Mouse (Mus musculus) limb, embryonic 11.5 days (tissue): Measurements from ENCODE around the gene Sf3a1. TPM values are rescaled to one million over a fixed set of nuclear protein-coding genes. Genes with fewer than 3 reads are reported as not detected.
"Not testable (repeated sequence)": the region's sequence is repeated elsewhere in the genome, so short reads cannot be mapped to it uniquely, and the experiment has no call there.

Source experiments
- ATAC-seq: fragments of 200-750 bp; cut with Nextera tagmentation; 2 replicates; pipeline ENCODE4 v1.8.0; 2017; ENCODE audit warnings: low read depth; ENCODE audit not compliant: insufficient number of reproducible peaks, low FRiP score, low TSS enrichment
- DNase-seq: peaks from one replicate; pipeline ENCODE4 v3.0.0-alpha.2; 2015; ENCODE audit warnings: low spot score
- H3K27ac ChIP-seq: fragments of 300-500 bp; sonication (generic); replicated peaks from 2 replicates; pipeline ENCODE4 v1.5.1; 2014; ENCODE audit warnings: low read depth, mild to moderate bottlenecking, low read length
- H3K27me3 ChIP-seq: fragments of 300-500 bp; sonication (generic); 2 replicates; pipeline ENCODE4 v1.6.1; 2014; ENCODE audit warnings: mild to moderate bottlenecking, low read length, mixed read lengths; ENCODE audit not compliant: control insufficient read depth, insufficient read depth
- H3K36me3 ChIP-seq: fragments of 300-500 bp; sonication (generic); 2 replicates; pipeline ENCODE4 v1.6.1; 2014; ENCODE audit warnings: mild to moderate bottlenecking, low read length, moderate library complexity, mixed read lengths; ENCODE audit not compliant: control insufficient read depth, insufficient read depth
- H3K4me1 ChIP-seq: fragments of 300-500 bp; sonication (generic); 2 replicates; pipeline ENCODE4 v1.6.1; 2014; ENCODE audit warnings: low read length, mixed read lengths; ENCODE audit not compliant: control insufficient read depth, insufficient read depth
- H3K4me2 ChIP-seq: fragments of 300-500 bp; sonication (generic); 2 replicates; pipeline ENCODE4 v1.6.1; 2014; ENCODE audit warnings: low read depth, mild to moderate bottlenecking, moderate library complexity; ENCODE audit not compliant: severe bottlenecking
- H3K4me3 ChIP-seq: fragments of 300-500 bp; sonication (generic); 2 replicates; pipeline ENCODE4 v1.5.1; 2014; ENCODE audit warnings: low read depth, low read length
- H3K9ac ChIP-seq: fragments of 300-500 bp; sonication (generic); 2 replicates; pipeline ENCODE4 v1.6.1; 2014; ENCODE audit warnings: mild to moderate bottlenecking, low read length
- H3K9me3 ChIP-seq: fragments of 300-500 bp; sonication (generic); 2 replicates; pipeline ENCODE4 v1.6.1; 2016; ENCODE audit warnings: low read length; ENCODE audit not compliant: control insufficient read depth
- WGBS: fragments of 180-500 bp; shearing (Covaris S2); extraction: QIAGEN DNeasy Blood & Tissue Kit; methylation state at CpG from one replicate; pipeline ENCODE4 v1.1.7; 2014; 5-methylcytosine and 5-hydroxymethylcytosine counted together
- polyA plus RNA-seq: library from polyadenylated mRNA; unstranded; fragments of >200 nt; fragmentation: Nextera tagmentation; extraction: Ambion mirVana; gene quantifications from 2 replicates; pipeline ENCODE4 v1.2.1, GENCODE M21; 2014

Sf3a1 gene
- 98.3 and 112 TPM in 2 replicates for polyA plus RNA-seq

GRCm38 (mm10) chr11:4159808-4160708 is at the start of gene Sf3a1, which contains the start of gene Ccdc157:
Gene Sf3a1, plus strand, starts transcription at chr11:4160350.
Gene Ccdc157, minus strand, starts transcription at chr11:4160293.
- peak within 1 kb of the TSS; percentile 89 for H3K9ac ChIP-seq
- DNase-seq (peak; percentile 95), ATAC-seq (peak; percentile 91)
- 2% methylated on average over 53 of the region's 54 CpGs for WGBS
- H3K27me3 ChIP-seq: no peaks in the 10 kb centered on the region
- peak within 1 kb of the TSS; percentile 76 for H3K4me3 ChIP-seq
- no peaks in the 10 kb centered on the region for H3K9me3 ChIP-seq
- H3K4me2 ChIP-seq: peak within 1 kb of the TSS; percentile 89
- H3K36me3 ChIP-seq: peaks cover 13% of the 10 kb centered on the region; the same call in 1 of the 2 replicates
- peaks cover 19% of the 10 kb centered on the region; the same call in 1 of the 2 replicates for H3K4me1 ChIP-seq
- peak within 1 kb of the TSS; percentile 53; the same call in 1 of the 2 replicates for H3K27ac ChIP-seq

DNA sequence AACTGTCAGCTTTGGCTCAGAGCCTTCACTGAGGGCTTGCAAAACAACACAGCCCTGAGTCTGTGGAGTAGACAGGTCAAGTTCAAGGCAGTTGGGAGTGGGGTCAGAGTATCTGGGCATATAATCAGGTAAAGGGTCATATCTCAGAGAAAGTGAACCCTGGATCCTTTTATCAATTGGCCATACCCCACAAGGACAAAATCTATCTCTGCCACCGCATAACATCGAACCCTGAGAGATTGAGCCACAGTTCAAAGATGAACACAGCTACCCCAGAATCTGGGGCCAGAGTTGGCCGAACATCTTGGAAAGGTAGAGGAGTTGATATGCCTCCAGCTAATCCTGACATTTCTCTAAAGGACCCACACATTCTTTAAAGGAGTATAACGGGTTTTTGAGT is 48.1 kb upstream of the Sf3a1 start:
- H3K4me2 ChIP-seq: no peak overlapping the region
- whole genome bisulfite sequencing: 88% methylated on average over 4 of the region's 4 CpGs
- no peak overlapping the region for H3K27ac ChIP-seq
- H3K4me3 ChIP-seq: no peak overlapping the region
- H3K27me3 ChIP-seq: no peaks in the 10 kb centered on the region
- no peaks in the 10 kb centered on the region for H3K4me1 ChIP-seq
- no peak overlapping the region for H3K9ac ChIP-seq
- no peak for DNase-seq
- no peak for ATAC-seq
- no peaks in the 10 kb centered on the region for H3K9me3 ChIP-seq
- no peaks in the 10 kb centered on the region for H3K36me3 ChIP-seq

GRCm38 (mm10) chr11:4112861-4113260 is 47.3 kb upstream of the Sf3a1 start:
- Histone ChIP-seq H3K9ac (no peak overlapping the region), H3K27me3 (0 out of 2 replicates have a peak, but pooled peaks cover 2% of the 10 kb centered on the region), H3K27ac (no peak overlapping the region), H3K36me3 (no peaks in the 10 kb centered on the region), H3K4me1 (no peaks in the 10 kb centered on the region), H3K4me3 (no peak overlapping the region), H3K9me3 (no peaks in the 10 kb centered on the region), H3K4me2 (no peak overlapping the region)
- ATAC-seq: no peak
- 63% methylated on average over 6 of the region's 6 CpGs for WGBS
- DNase-seq: no peak

DNA sequence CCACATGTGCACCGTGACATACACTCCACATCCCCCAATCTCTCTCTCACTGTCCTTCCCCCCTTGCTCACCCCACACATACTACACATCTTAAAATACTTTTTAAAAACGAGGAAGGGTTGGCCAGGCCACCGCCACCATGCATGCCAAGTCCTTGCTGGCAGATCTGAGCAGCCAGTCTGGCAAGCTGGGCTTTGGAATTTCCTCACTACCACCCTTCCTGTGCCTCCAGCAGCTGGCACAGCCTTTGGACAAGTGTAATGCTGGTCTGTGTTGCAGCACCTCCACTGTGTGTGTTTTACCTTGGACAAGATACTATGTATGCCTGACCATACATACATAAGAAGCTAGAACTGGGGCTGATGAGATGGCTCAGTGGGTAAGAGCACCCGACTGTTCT is 46.7 kb upstream of the Sf3a1 start:
- 86% methylated on average over 4 of the region's 4 CpGs for WGBS
- DNase-seq: no peak
- no peak overlapping the region for H3K4me2 ChIP-seq

DNA sequence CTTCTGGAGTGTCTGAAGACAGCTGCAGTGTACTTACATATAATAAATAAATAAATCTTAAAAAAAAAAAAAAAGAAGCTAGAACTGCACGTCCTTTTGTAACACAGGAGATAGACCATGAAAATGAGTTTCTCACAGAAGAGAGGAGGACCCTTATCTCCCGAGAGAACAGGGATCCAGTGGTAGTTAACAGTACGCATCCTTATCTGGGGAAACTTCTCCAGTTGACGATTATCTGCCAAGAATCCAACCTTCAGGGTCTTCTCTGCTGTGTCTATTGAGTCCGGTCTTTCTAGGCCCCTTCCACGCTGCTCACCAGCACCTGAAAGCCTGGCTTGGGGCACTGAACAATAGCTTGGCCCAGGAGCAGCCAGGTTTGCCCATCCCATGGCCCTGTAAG is 46.2 kb upstream of the Sf3a1 start:
- WGBS: 83% methylated on average over 6 of the region's 6 CpGs
- H3K9me3 ChIP-seq: no peaks in the 10 kb centered on the region
- H3K27ac ChIP-seq: no peak overlapping the region
- no peak overlapping the region for H3K9ac ChIP-seq
- no peaks in the 10 kb centered on the region for H3K4me1 ChIP-seq
- no peak for ATAC-seq
- no peak for DNase-seq
- 0 out of 2 replicates have a peak, but pooled peaks cover 4% of the 10 kb centered on the region for H3K27me3 ChIP-seq
- no peak overlapping the region for H3K4me3 ChIP-seq
- H3K4me2 ChIP-seq: no peak overlapping the region
- H3K36me3 ChIP-seq: no peaks in the 10 kb centered on the region

More for the DNA sequence above, 46.7 kb upstream of the Sf3a1 start:
- no peak for ATAC-seq
- no peaks in the 10 kb centered on the region for H3K4me1 ChIP-seq
- no peak overlapping the region for H3K27ac ChIP-seq
- no peak overlapping the region for H3K4me3 ChIP-seq
- no peak overlapping the region for H3K9ac ChIP-seq
- H3K9me3 ChIP-seq: no peaks in the 10 kb centered on the region
- H3K27me3 ChIP-seq: 0 out of 2 replicates have a peak, but pooled peaks cover 2% of the 10 kb centered on the region
- no peaks in the 10 kb centered on the region for H3K36me3 ChIP-seq

DNA sequence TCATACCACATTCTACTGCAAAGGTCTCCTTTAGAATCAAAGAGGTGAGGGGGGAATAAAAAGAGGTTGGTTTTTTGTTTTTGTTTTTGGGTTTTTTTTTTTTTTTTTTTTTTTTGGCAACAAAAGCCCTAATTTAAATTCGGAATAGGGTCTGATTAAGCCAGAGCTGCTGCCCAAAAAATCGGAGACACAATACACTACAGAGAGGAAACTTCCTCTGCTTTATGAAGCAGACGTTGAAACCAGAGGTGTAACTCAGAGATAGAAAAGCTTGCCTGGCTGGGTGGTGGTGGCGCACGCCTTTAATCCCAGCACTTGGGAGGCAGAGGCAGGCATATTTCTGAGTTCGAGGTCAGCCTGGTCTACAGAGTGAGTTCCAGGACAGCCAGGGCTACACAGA is 45.6 kb upstream of the Sf3a1 start:
- not testable (repeated sequence) for H3K4me2 ChIP-seq, H3K9ac ChIP-seq, H3K27me3 ChIP-seq, H3K4me1 ChIP-seq, H3K27ac ChIP-seq, H3K4me3 ChIP-seq, DNase-seq, H3K9me3 ChIP-seq, ATAC-seq, H3K36me3 ChIP-seq
- 80% methylated on average over 6 of the region's 6 CpGs for whole genome bisulfite sequencing

DNA sequence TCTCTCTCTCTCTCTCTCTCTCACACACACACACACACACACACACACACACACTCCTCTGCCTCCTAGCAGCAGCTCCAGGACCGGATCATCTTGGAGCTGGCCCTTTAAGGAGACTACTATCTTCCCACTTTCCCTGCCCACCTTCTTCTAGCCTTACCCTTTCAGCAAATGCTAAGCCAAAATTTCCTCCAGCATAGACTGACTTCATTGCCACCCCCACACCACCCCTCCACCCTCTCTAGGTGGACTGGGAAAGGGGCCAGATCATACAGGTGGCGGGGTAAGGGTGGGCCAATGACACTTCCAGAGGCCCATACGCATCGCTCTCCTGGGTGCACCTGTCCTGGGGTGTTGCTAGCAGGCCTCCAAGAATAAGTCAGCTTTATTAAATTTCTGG is 44.7 kb upstream of the Sf3a1 start:
- Histone ChIP-seq H3K9ac (no peak overlapping the region), H3K9me3 (no peaks in the 10 kb centered on the region), H3K4me3 (no peak overlapping the region), H3K36me3 (no peaks in the 10 kb centered on the region), H3K27me3 (0 out of 2 replicates have a peak, but pooled peaks cover 4% of the 10 kb centered on the region), H3K27ac (no peak overlapping the region), H3K4me1 (no peaks in the 10 kb centered on the region), H3K4me2 (no peak overlapping the region)
- 98% methylated on average over 4 of the region's 4 CpGs for WGBS
- ATAC-seq: no peak
- DNase-seq: no peak

DNA sequence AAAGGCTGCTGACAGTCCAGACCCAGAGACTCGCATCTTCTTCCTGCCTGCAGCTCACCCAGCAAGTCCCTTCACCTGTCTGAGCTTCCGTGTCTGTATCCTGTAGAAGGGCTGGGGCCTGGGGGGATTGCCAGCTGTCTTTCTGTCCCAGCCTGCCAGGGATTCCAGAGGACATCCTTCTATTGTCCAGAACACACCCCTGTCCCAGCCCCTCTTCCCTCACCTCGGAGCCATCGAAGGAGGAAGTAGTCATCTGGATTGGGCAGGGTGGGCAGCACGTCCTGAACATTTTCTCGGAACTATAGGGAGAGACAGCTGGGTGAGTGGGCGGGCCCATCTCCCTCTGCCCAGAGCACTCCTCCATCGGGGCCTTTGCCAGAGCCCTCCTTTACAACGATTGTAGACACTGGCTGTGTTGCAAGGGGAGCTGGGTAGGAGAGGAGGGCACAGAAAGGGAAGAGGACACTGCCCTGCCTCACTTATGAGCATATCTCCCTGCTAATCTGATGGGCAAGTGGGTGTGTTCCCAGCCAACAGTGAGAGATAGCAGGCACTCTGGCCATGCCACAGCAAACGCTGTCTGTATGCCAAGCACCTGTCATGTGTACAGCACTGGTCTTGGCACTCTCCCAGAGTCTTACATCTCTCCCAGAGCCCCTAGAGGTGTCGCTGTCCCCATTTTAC is 43.5 kb upstream of the Sf3a1 start:
- H3K9me3 ChIP-seq: no peaks in the 10 kb centered on the region
- H3K27me3 ChIP-seq: 0 out of 2 replicates have a peak, but pooled peaks cover 4% of the 10 kb centered on the region
- WGBS: 63% methylated on average over 11 of the region's 11 CpGs
- H3K4me1 ChIP-seq: no peaks in the 10 kb centered on the region
- no peak for ATAC-seq
- H3K4me2 ChIP-seq: no peak overlapping the region
- no peak overlapping the region for H3K4me3 ChIP-seq
- H3K36me3 ChIP-seq: no peaks in the 10 kb centered on the region
- no peak for DNase-seq
- no peak overlapping the region for H3K9ac ChIP-seq
- no peak overlapping the region for H3K27ac ChIP-seq
